Mouse (Mus musculus): ENCODE results near the gene Acsl3. TPM values are rescaled to one million over a fixed set of nuclear protein-coding genes. Genes with fewer than 3 reads are reported as not detected.

Acsl3 gene
- total RNA-seq, 1 experiment from 2014 or later = 22.0 TPM

GRCm38 (mm10) chr1:78730114-78730720 lies 72.6 kb downstream of the Acsl3 start:
- ATAC-seq (replicated peaks; ENCODE audit: insufficient number of reproducible peaks, low FRiP score, low TSS enrichment, poor library complexity, severe bottlenecking) = no peak

GRCm38 (mm10) chr1:78732290-78732689 lies 74.7 kb downstream of the Acsl3 start:
- ATAC-seq (replicated peaks; ENCODE audit: insufficient number of reproducible peaks, low FRiP score, low TSS enrichment, poor library complexity, severe bottlenecking) = no peak

- no peak for ATAC-seq (replicated peaks; ENCODE audit: insufficient number of reproducible peaks, low FRiP score, low TSS enrichment, poor library complexity, severe bottlenecking)
These were observed 76.8 kb downstream of the Acsl3 start for GRCm38 (mm10) chr1:78734261-78735000.

DNA sequence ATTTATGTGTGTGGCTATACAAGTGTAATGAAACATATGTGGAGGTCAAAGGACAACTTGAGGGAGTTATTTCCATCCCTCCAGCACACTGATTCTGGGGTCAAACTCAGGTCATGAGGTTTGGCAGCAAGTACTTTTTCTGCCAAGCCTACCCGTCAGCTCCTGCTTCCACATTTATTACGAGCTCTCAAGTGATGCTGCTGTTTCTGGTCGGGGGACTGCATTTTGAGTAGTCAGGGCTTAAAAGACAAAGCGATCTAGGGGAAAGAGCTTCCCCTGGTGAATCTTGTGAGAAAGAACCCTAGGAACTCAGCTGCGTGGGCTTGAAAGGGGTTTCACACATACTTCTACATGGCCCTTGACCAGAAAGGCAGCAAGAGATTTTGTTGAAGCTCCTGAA lies 80.0 kb downstream of the Acsl3 start:
- ATAC-seq (replicated peaks; ENCODE audit: insufficient number of reproducible peaks, low FRiP score, low TSS enrichment, poor library complexity, severe bottlenecking) = no peak

DNA sequence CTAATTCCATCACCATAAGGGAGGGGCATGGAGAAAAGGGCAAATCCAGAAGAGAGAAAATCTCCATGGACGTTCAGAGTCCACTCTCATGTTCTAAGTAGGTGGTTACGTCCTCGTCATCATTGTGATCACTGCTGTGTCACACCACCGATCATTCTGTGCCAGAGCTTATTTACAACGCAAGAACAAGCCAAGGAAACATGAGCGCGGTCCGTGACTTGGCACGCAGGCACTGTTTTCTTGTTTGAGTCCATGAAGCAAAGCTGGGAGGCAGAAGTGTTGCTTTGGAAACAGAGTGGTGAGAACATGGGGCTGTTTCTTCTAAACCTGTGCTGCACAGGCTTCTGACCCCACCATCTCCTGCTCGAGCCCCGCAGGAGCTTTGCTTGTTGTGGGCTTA lies 83.1 kb downstream of the Acsl3 start:
- ATAC-seq (replicated peaks; ENCODE audit: insufficient number of reproducible peaks, low FRiP score, low TSS enrichment, poor library complexity, severe bottlenecking) = no peak

GRCm38 (mm10) chr1:78742198-78742597 lies 84.6 kb downstream of the Acsl3 start:
- no peak for ATAC-seq (replicated peaks; ENCODE audit: insufficient number of reproducible peaks, low FRiP score, low TSS enrichment, poor library complexity, severe bottlenecking)

- no peak for ATAC-seq (replicated peaks; ENCODE audit: insufficient number of reproducible peaks, low FRiP score, low TSS enrichment, poor library complexity, severe bottlenecking)
These were observed 85.7 kb downstream of the Acsl3 start for GRCm38 (mm10) chr1:78743318-78743717.

- ATAC-seq (replicated peaks; ENCODE audit: insufficient number of reproducible peaks, low FRiP score, low TSS enrichment, poor library complexity, severe bottlenecking) = no peak
These were observed 87.7 kb downstream of the Acsl3 start for GRCm38 (mm10) chr1:78745230-78745777.

Other genes starting within 250 kb of the Acsl3 start
- 16.5 to 27.7 TPM (median 20.3 TPM) in 3 replicates for gene Farsb, start 168.9 kb upstream of the Acsl3 start, total RNA-seq (2017)
- gene Mogat1, start 146.8 kb upstream of the Acsl3 start, total RNA-seq (2017) = not detected in 3 replicates
- gene BC035947, start 145.7 kb upstream of the Acsl3 start, total RNA-seq (2017) = not detected in 3 replicates
- 8.7 to 12.1 TPM (median 11.2 TPM) in 3 replicates for gene Utp14b, start 213 bp downstream of the Acsl3 start, total RNA-seq (2017)
- gene Kcne4, start 158.9 kb downstream of the Acsl3 start, total RNA-seq (2017) = 0.43 TPM in 1 of 3 replicates, not detected in the others